Mouse (Mus musculus) myocyte (in vitro differentiated cells): ENCODE measurements around the gene Apod.

Experiments
- MAX ChIP-seq: IDR thresholded peaks from one replicate; pipeline ENCODE4 v1.6.1; 2011; ENCODE audit warnings: low read depth, mild to moderate bottlenecking, control low read depth
- POLR2A ChIP-seq: IDR thresholded peaks from one replicate; pipeline ENCODE4 v1.6.1; 2011; ENCODE audit warnings: low read depth, mild to moderate bottlenecking, control low read depth, moderate library complexity; ENCODE audit not compliant: insufficient read length
- SRF ChIP-seq: IDR thresholded peaks from one replicate; pipeline ENCODE4 v1.6.1; 2011; ENCODE audit warnings: low read depth; ENCODE audit not compliant: control insufficient read depth, insufficient read length
- USF1 ChIP-seq: IDR thresholded peaks from one replicate; pipeline ENCODE4 v1.6.1; 2011; ENCODE audit warnings: low read depth, mild to moderate bottlenecking, control low read depth, moderate library complexity

DNA sequence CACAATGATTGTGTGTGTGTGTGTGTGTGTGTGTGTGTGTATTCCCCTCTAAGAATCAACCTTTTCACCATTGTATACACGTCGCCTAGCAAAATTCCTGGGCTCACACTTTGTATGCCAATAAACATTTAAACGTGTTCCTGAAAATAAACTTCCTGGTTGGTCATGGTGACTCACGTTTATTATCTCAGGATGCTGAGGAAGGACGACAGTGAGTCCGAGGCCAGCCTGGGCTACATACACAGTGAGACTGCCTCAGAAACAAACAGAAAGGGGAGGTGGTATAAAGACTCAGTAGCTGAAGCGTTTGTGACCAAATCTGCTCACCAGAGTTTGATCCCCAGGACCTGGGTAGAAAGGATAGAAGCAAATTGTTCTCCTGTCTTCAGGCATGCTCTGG is 67.2 kb downstream of the Apod start:
- no peak for TF ChIP-seq MAX
- TF ChIP-seq USF1: no peak
- TF ChIP-seq POLR2A: no peak
- no peak for TF ChIP-seq SRF
